Mouse (Mus musculus): ENCODE data around the gene Spag7. TPM values are rescaled to one million over a fixed set of nuclear protein-coding genes. Genes with fewer than 3 reads are reported as not detected.

The Spag7 gene
- 10 to 100 TPM; 34.2 to 42.2 TPM for total RNA-seq (2023)

DNA sequence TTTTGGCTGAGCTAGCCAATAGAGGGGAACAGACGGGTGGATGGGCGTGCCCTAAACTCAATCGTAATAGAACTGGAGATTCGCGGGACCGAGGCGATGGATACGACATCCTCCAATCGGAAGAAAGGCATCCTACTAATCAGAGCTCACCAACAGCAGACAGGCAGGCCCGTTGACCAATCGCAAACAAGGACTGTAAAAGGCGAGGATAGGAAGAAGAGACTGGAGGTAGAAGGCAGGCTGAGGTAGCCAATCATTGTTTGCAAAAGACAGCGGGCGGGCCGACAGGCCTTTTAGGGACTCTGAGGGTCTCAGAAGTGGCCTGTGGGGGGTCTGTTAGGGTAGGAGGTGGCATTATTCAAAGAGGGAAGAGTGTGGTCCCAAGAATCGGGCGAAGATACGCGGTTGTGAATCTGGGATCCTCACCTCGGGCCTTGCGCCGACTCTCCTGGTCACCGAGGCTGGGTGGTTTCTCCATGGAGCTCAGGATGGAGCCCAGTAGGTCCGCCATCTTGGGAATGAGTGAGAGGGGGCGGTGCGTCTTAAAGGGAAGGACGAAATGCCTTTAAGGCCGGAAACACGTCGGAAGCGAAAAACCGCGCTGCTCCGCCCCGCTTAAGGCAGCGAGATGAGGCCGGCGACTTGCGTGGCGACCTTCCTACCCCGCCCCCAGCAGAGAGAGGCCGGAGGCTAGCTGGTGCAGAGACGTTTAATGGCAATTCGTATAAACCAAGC, at the start of gene Spag7:
Gene Spag7, minus strand, starts transcription at position 646 of the 735 bp plus-strand sequence.

DNA sequence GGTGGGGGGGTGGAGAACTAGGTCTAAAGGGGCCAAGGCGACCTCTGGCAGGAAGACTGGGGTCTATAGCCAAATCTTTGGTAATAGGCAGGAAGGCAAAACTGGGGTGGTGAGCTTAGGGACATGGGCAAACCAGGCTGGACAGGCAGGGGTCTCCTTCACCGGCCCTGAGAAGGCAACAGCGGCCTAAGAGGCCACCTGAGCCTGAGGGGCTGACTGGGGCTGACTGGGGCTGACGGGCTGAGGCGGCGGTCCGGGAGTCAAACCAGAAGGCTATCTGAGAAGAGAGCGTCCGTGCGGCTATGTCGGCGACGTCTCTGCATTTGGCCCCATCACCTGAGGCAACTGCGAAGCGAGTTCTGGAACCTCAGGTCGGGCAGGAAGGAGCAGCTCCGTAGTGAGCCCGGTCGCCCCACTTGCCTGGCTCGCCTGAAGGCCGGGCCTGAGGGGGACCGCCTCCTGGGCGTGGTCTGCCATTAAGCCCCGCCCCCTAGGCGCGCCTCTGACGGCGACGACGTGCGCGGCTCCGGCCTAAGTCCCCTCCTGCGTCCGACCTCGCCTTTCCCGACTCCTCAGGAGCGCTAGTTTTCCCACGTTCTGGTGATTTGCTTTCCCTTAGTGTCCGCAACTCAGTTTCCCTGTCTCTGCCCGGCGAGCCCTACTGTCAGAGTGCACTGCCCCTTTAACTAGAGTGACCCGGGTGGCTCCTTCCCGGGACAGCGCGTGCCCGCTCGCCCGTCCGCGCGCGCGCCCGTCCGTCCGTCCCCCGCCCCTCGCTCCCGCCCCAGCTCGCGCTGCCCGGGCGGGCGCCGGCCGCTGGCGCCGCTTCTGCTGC, 30.7 kb upstream of the Spag7 start, which contains the start of the genes Inca1 and Kif1c:
Gene Inca1, minus strand, starts transcription at position 434 of the 835 bp plus-strand sequence.
Gene Kif1c, plus strand, starts transcription at position 827 of the 835 bp plus-strand sequence.

DNA sequence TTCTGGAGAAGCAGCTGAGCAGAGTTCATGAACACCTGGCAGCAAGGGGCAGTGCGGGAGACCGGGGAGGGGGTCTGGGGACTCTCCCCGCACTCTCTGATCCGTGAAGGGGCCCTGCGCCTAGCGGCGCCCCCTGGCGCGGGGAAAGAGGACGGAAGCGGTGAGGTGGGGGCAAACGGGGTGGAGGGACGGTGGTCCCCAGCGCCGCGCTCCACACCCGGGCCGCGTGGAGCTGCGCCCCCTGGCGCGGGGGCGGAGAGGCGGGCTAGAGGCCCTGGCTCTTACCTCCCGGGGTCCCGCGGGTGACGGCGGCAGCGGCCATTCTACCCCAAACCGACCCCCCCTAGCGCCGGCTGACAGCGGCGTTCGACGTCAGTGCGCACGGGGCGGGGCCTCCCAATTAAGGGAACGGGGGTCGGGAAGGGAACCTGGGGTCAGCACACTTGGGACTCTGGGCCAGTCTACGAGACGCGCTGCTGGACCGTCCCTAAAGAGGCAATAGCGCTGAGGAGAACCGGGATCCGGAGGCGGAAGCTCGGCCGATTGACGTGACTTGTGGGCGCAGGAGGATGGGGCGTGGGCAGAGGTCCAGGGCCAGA, 18.5 kb upstream of the Spag7 start, which contains the start of gene Camta2:
Gene Camta2, minus strand, starts transcription at position 505 of the 599 bp plus-strand sequence.

DNA sequence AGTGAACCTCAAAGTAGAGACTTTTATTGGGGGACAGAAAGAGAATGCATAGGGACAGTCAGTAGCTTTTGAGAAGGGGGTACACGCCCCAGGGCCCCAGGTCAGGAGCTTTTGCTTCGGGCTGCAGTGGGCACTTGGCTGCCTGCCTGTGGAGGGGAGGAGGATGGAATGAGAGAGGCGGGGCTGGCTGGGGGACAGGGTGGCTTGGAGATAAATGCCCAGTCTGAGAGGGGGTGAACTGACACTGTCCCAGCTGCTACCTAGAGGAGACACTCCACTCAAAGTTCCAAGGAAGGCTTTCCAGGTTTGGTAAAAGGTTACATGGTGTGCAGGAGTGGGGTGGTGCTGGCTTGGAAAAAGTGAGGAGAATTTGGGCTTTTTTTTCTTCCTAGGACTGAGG, 12.3 kb downstream of the Spag7 start, which contains the start of gene Eno3:
Gene Eno3, plus strand, starts transcription at position 239 of the 400 bp plus-strand sequence.

DNA sequence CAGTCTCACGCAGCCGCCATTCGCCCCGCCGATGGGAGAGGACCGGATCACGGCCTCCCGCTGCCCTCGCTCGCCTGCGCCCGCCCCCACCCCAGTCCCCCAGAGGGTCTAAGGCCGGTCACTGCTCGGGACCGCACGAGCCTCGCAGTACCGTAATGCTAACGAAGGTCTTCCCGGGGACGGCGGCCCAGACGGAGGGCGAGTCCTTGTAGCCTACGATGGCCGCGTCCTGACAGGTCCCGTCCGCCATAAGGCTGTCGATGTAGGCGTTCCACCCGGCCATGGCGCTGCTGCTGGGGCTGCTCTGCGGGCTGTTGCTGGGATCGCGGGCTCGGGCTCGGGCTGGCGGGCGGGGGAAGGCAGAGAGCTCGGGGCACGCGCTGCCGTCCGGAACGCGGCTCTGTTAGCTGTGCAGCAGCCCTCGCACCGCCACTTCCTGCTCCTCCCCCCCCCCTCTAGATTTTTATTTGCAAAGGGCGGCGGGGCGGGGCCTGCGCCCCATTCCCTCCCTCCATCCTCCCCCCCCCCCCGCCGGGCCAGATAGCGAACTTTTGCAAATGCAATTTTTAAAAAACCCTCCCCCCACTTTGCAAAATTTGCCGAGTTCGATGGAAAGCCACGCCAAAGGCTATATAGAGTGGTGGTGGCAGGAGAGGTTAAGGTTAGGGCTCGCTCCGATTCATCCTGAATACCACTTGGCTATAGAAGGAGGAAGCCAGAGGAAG, 14.9 kb downstream of the Spag7 start, which contains the start of gene Pfn1:
Gene Pfn1, minus strand, starts transcription at position 447 of the 725 bp plus-strand sequence.

DNA sequence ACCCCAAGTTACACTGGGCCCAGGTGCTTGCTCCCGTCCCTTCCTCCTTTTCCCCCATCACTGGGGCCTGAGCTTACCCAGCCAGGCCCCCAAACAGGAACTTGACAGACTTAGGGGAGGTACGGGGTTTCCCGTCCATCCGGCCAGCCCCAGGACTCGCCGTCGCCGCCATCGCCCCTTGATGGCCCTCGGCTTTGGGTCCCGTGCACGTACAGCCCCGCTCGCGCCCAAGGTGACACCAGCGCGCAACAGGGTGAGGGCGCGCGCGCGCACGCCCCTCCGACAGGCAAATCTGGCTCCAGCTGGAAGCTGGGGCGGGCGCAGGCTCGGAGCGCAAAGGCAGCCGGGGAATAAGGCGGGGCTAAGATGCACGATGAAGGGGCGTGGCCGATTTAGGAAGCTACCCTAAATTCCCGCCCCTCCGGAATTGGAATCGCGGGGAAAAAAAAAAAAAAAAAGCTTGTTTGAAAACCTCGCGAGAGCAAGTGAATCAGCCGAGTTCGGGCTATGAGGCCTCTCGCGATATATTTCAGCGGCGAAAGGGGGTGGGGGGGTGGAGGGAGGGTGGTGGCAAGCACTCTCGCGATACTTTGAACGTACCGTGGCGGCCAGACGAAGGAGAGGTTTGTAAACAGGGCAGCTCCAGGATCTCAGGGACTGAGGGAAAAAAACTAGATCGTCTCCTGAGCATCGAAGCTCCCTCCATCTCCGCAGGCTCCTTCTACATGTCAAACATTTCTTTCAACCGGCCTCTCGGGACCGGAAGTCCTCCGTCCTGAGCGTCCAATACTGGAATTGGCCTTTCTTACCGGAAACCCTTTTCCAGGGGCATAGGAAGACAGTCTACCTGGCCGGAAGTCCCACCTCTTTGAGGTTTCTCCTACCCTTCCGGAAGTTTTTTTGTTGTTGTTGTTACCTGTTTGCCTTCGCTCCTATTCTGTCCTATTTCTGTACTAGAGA, 22.2 kb downstream of the Spag7 start, which contains the start of the genes Rnf167 and Slc25a11:
Gene Rnf167, plus strand, starts transcription at position 545 of the 960 bp plus-strand sequence.
Gene Slc25a11, minus strand, starts transcription at position 789 of the 960 bp plus-strand sequence.

DNA sequence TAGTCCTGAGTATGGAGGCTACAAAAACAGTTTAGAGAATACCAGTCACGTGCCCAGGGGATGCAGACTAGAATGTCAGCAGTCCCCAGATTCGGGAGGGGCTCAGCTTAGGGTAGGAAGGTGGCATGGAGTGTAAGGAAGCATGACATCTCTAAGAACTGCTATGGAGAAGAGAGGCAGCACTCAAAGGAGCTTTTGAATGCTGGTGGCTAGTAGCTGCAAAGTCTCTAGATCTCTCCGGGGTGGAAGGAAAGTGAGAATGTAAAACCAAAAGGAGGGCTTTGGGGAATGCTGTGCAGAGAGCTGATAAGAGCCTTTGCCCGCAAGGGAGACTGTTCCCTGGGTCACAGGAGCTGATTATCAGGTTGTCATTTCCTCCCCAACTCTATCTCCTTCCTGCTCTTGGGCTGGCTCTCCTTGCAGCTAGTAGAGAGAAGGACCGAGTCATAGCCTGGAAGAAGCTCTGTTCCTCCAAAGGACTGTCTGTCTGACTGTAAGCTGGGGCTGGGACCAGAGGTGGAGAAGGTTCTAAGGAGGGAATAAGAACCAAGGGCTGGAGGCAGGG, 30.4 kb downstream of the Spag7 start, which contains the start of gene Gp1ba:
Gene Gp1ba, plus strand, starts transcription at position 409 of the 565 bp plus-strand sequence.

DNA sequence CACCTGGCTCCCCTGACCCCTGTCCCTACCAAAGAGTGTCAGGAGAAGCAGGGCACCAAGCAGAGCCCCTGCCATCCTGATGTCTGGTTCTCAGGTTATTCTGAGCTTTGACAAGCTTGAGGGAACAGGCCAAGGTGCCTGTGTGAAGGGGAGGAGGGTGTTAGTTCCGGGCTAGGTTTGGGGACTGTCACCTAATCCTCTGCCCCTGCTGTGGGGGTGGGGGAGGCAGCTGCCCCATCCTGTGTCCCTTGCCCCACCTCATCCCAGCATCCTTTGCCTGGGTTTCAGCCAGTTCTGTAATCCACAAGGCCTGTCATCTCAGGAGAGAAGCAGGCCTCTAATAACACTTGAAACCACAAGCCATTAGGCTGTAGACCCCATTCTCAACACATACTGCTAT, 50.1 kb downstream of the Spag7 start, which contains the start of gene Chrne:
Gene Chrne, minus strand, starts transcription at position 116 of the 400 bp plus-strand sequence.

DNA sequence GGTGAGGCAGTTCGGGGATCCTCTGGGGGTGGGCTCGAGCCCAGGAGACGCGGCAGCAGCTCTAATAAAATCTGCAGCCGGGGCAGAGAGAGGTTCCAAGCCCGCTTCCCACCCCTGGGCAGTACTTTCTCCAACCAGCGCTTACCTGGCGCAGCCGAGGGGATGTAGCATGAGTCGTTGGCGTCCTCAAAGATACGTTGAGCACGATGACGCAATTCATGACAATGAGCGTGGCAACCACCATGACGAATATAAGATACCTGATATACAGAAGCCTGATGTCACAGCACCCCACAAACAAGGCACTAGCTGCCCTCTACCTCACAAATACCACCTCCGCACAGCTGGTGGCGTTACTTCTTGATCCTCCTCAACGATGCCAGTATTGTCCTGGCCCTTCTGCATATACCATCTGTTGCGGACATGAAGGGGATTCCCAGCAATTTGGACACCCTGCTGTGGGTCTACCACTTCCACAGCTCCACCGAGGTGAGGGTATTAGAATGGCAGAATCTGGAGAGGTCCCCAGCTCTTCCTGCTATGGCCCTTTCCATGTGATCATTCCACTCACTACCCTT, 53.6 kb downstream of the Spag7 start, which contains the start of gene 4930544D05Rik:
Gene 4930544D05Rik, plus strand, starts transcription at position 333 of the 578 bp plus-strand sequence.

Other genes starting within 250 kb of the Spag7 start
- gene Arrb2, start 236.8 kb downstream of the Spag7 start, total RNA-seq (2023): 100 to 1,000 TPM; 841 to 909 TPM
- 10 to 100 TPM; 23.3 to 28.4 TPM for gene Med11, start 217.5 kb downstream of the Spag7 start, total RNA-seq (2023)
- under 1 TPM; 0.16 to 0.44 TPM for gene Zmynd15, start 210.0 kb downstream of the Spag7 start, total RNA-seq (2023)
- gene Cxcl16, start 209.4 kb downstream of the Spag7 start, total RNA-seq (2023): 1 to 10 TPM; 1.5 to 1.9 TPM
- not detected for gene Tm4sf5, start 164.2 kb downstream of the Spag7 start, total RNA-seq (2023)
- not detected for gene Vmo1, start 154.8 kb downstream of the Spag7 start, total RNA-seq (2023)
- gene Gltpd2, start 150.2 kb downstream of the Spag7 start, total RNA-seq (2023): not detected
- gene Psmb6, start 144.0 kb downstream of the Spag7 start, total RNA-seq (2023): 10 to 100 TPM; 91.6 to 92.5 TPM
- gene Gm40193, start 136.5 kb downstream of the Spag7 start, total RNA-seq (2023): not detected
- gene Pld2, start 129.4 kb downstream of the Spag7 start, total RNA-seq (2023): 1 to 10 TPM; 2.3 to 4.0 TPM
- 10 to 100 TPM; 31.6 to 35.9 TPM for gene Mink1, start 106.5 kb downstream of the Spag7 start, total RNA-seq (2023)
- gene 4930544D05Rik, start 53.6 kb downstream of the Spag7 start, total RNA-seq (2023): not detected
- gene Chrne, start 50.2 kb downstream of the Spag7 start, total RNA-seq (2023): not detected
- gene Gp1ba, start 30.3 kb downstream of the Spag7 start, total RNA-seq (2023): 1 to 10 TPM; 1.1 to 1.3 TPM
- 100 to 1,000 TPM; 141 to 154 TPM for gene Rnf167, start 22.2 kb downstream of the Spag7 start, total RNA-seq (2023)
- gene Slc25a11, start 21.9 kb downstream of the Spag7 start, total RNA-seq (2023): 10 to 100 TPM; 80.5 to 86.2 TPM
- gene Pfn1, start 14.8 kb downstream of the Spag7 start, total RNA-seq (2023): 1,000 to 10,000 TPM; 2,042 to 2,066 TPM
- gene Eno3, start 12.2 kb downstream of the Spag7 start, total RNA-seq (2023): 10 to 100 TPM in 1 of 2 experiments, 1 to 10 TPM in 1; 7.2 to 10.3 TPM
- gene Camta2, start 18.7 kb upstream of the Spag7 start, total RNA-seq (2023): 10 to 100 TPM; 57.3 to 61.5 TPM
- gene Inca1, start 30.7 kb upstream of the Spag7 start, total RNA-seq (2023): not detected
- gene Kif1c, start 31.1 kb upstream of the Spag7 start, total RNA-seq (2023): 10 to 100 TPM; 26.3 to 33.0 TPM
- under 1 TPM; 0.77 to 0.89 TPM for gene Zfp3, start 94.8 kb upstream of the Spag7 start, total RNA-seq (2023)
- under 1 TPM; 0.44 to 0.53 TPM for gene Scimp, start 143.2 kb upstream of the Spag7 start, total RNA-seq (2023)
- gene Rabep1, start 175.4 kb upstream of the Spag7 start, total RNA-seq (2023): 10 to 100 TPM; 13.0 to 13.2 TPM